28 mouse cellular contexts compared by ENCODE assay signal in the genomic region with DNA sequence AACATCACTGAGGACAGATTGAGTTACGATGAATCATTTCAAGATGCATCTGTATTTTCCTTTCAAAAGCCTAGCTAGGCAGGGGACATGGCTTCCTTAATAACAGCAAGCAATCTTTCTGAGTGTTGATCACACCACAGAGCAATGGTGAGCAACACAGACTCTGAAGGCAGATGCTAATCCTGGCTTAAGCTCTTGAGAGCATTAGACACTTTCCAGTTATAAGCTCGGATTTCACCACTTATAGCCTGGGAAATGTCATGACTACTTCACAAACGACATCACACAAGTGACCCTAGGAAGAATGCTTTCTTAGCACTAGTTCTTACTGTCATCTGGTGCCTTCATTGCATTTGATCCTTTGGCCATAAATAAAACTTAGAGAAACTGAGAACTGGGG. TPM values are rescaled to one million over a fixed set of nuclear protein-coding genes. Genes with fewer than 3 reads are reported as not detected.
DNase-seq lines count a peak whose midpoint lies in the region; ATAC-seq and TF ChIP-seq lines count a peak whose summit lies in the region.
"Had no signal": no experiment of that assay in that cellular context is flagged by ENCODE, and none has a peak within 500 bp of the region (broad histone marks: within the 10 kb centered on the region; RNA-seq: fewer than 3 reads in every experiment).

No protein-coding gene starts in this region.

- H3K27me3 ChIP-seq in embryonic facial prominence, embryonic 14.5 days (replicated peaks; ENCODE audit: control insufficient read depth, insufficient read depth, low read length) = no peaks in the 10 kb centered on the region
- H3K27me3 ChIP-seq in embryonic facial prominence, embryonic 10.5 days (replicated peaks; ENCODE audit: low read depth, poor library complexity, severe bottlenecking) = no peaks in the 10 kb centered on the region
- H3K27me3 ChIP-seq: embryonic facial prominence, embryonic 13.5 days; forebrain, embryonic 12.5 days had no signal

- 68% methylated on average over 3 of the region's 3 CpGs for WGBS in embryonic facial prominence, embryonic 14.5 days
- 72% methylated on average over 3 of the region's 3 CpGs for WGBS in embryonic facial prominence, embryonic 10.5 days

- no peak overlapping the region for H3K4me3 ChIP-seq in embryonic facial prominence, embryonic 14.5 days (ENCODE audit: low read depth, low read length)
- H3K4me3 ChIP-seq in embryonic facial prominence, embryonic 10.5 days = no peak overlapping the region
- H3K4me3 ChIP-seq in layer of hippocampus, adult 2 months = no peak overlapping the region
- H3K4me3 ChIP-seq: embryonic facial prominence, embryonic 13.5 days; forebrain, embryonic 12.5 days had no signal

- DNase-seq in embryonic facial prominence, embryonic 14.5 days (ENCODE audit: low spot score) = peak; percentile 12
- DNase-seq in embryonic facial prominence, embryonic 10.5 days (ENCODE audit: low spot score) = no peak
- DNase-seq in brain, adult 2 months (ENCODE audit: low read depth, low spot score) = peak; percentile 5
- DNase-seq in retina, embryonic 14.5 days (ENCODE audit: low spot score) = peak; percentile 8
- DNase-seq in retina, postnatal 7 days (ENCODE audit: low read depth, low spot score) = peak; percentile 68
- DNase-seq in left cerebral cortex, adult 18-20 months (ENCODE audit: low spot score in 2 of 2) = no peak
- DNase-seq in layer of hippocampus, adult 2 months (ENCODE audit: low spot score in 2 of 2) = no peak
- DNase-seq in gastrocnemius, postnatal 10 days = no peak
- DNase-seq: adrenal gland, adult 8-10 months; adrenal gland, postnatal 14 days; adrenal gland, postnatal 36 days; cerebellum, adult 11 months; cerebellum, adult 18-20 months; cerebellum, adult 8-10 months; cerebellum, adult 9-11 months; cerebellum, postnatal 14 days had no signal

- H3K36me3 ChIP-seq in embryonic facial prominence, embryonic 14.5 days (ENCODE audit: control insufficient read depth, insufficient read depth, low read length) = no peaks in the 10 kb centered on the region
- H3K36me3 ChIP-seq in embryonic facial prominence, embryonic 10.5 days (replicated peaks) = no peaks in the 10 kb centered on the region
- H3K36me3 ChIP-seq: embryonic facial prominence, embryonic 13.5 days; forebrain, embryonic 12.5 days had no signal

- no peak for TF ChIP-seq CTCF in layer of hippocampus, adult 2 months (conservative IDR thresholded peaks at IDR 0.05)

- H3K4me2 ChIP-seq in embryonic facial prominence, embryonic 14.5 days (ENCODE audit: low read depth, low read length) = no peak overlapping the region
- H3K4me2 ChIP-seq: embryonic facial prominence, embryonic 13.5 days; forebrain, embryonic 12.5 days had no signal

- no peak overlapping the region for H3K27ac ChIP-seq in embryonic facial prominence, embryonic 14.5 days (replicated peaks; ENCODE audit: low read depth, low read length)
- H3K27ac ChIP-seq in embryonic facial prominence, embryonic 10.5 days (replicated peaks) = no peak overlapping the region
- no peak overlapping the region for H3K27ac ChIP-seq in layer of hippocampus, adult 2 months
- H3K27ac ChIP-seq: embryonic facial prominence, embryonic 13.5 days; forebrain, embryonic 12.5 days had no signal

- H3K4me1 ChIP-seq in embryonic facial prominence, embryonic 14.5 days (ENCODE audit: control insufficient read depth, insufficient read depth, low read length) = no peaks in the 10 kb centered on the region
- no peaks in the 10 kb centered on the region for H3K4me1 ChIP-seq in embryonic facial prominence, embryonic 10.5 days
- H3K4me1 ChIP-seq: embryonic facial prominence, embryonic 13.5 days; forebrain, embryonic 12.5 days had no signal

- no peak overlapping the region for H3K9ac ChIP-seq in embryonic facial prominence, embryonic 14.5 days (ENCODE audit: low read depth, low read length)
- H3K9ac ChIP-seq: embryonic facial prominence, embryonic 13.5 days; forebrain, embryonic 12.5 days had no signal

- H3K9me3 ChIP-seq in embryonic facial prominence, embryonic 14.5 days (ENCODE audit: control insufficient read depth, low read length) = no peaks in the 10 kb centered on the region
- no peaks in the 10 kb centered on the region for H3K9me3 ChIP-seq in embryonic facial prominence, embryonic 10.5 days
- H3K9me3 ChIP-seq: embryonic facial prominence, embryonic 13.5 days; forebrain, embryonic 12.5 days had no signal

- ATAC-seq in embryonic facial prominence, embryonic 14.5 days (ENCODE audit: low read depth) = no peak
- ATAC-seq: activated CD4-positive, CD25-positive, alpha-beta regulatory T cell, adult 4 months; forebrain, embryonic 14.5 days; forebrain, embryonic 16.5 days had no signal

RNA-seq across cellular contexts. Expression of a gene that starts 4.5 kb away (rescaled TPM):
- 0.25 and 0.39 TPM in 2 replicates for polyA plus RNA-seq in embryonic facial prominence, embryonic 14.5 days (2014; fragmentation: Nextera tagmentation; extraction: Ambion mirVana)
- not detected in 2 replicates for polyA plus RNA-seq in embryonic facial prominence, embryonic 10.5 days (2016; fragmentation: Nextera tagmentation; extraction: Ambion mirVana)
- total RNA-seq in left cerebral cortex, adult 18-20 months (2021) = not detected
- not detected for total RNA-seq in layer of hippocampus, adult 2 months (2021)
- total RNA-seq in gastrocnemius, postnatal 10 days (2021) = not detected
- total RNA-seq: adrenal gland, adult 18-20 months; adrenal gland, adult 8-10 months; adrenal gland, postnatal 14 days; adrenal gland, postnatal 36 days; MEL had no signal
- polyA plus RNA-seq: activated CD4-positive, CD25-positive, alpha-beta regulatory T cell, adult 4 months; C2C12; cortical plate, adult 2 months; embryonic facial prominence, embryonic 11.5 days; embryonic facial prominence, embryonic 13.5 days; forebrain, embryonic 12.5 days; forebrain, embryonic 14.5 days; forebrain, embryonic 16.5 days; frontal cortex, adult 2 months had no signal

RNA-seq across cellular contexts. Expression of a gene that starts 53.2 kb away (rescaled TPM):
- not detected in 2 replicates for polyA plus RNA-seq in embryonic facial prominence, embryonic 14.5 days (2014; fragmentation: Nextera tagmentation; extraction: Ambion mirVana)
- 0.05 TPM in 2 replicates for polyA plus RNA-seq in embryonic facial prominence, embryonic 10.5 days (2016; fragmentation: Nextera tagmentation; extraction: Ambion mirVana)
- not detected for total RNA-seq in left cerebral cortex, adult 18-20 months (2021)
- not detected for total RNA-seq in layer of hippocampus, adult 2 months (2021)
- total RNA-seq in gastrocnemius, postnatal 10 days (2021) = not detected
- total RNA-seq: adrenal gland, adult 18-20 months; adrenal gland, adult 8-10 months; adrenal gland, postnatal 14 days; adrenal gland, postnatal 36 days; MEL had no signal
- polyA plus RNA-seq: activated CD4-positive, CD25-positive, alpha-beta regulatory T cell, adult 4 months; brain, embryonic 14.5 days; cortical plate, adult 2 months; embryonic facial prominence, embryonic 11.5 days; forebrain, embryonic 14.5 days; forebrain, embryonic 16.5 days; frontal cortex, adult 2 months had no signal

Comparison
In these comparisons a context has a peak if more than half of its experiments do, and no peak if none do; other contexts are left out.
1. DNase-seq: peak in embryonic facial prominence, embryonic 14.5 days (single experiment), brain, adult 2 months (single experiment), retina, embryonic 14.5 days (single experiment) and retina, postnatal 7 days (single experiment); none in embryonic facial prominence, embryonic 10.5 days (single experiment), left cerebral cortex, adult 18-20 months (0 of 2), layer of hippocampus, adult 2 months (0 of 2) and gastrocnemius, postnatal 10 days (single experiment).